Mouse (Mus musculus): ENCODE data around the gene Scpep1. TPM values are rescaled to one million over a fixed set of nuclear protein-coding genes. Genes with fewer than 3 reads are reported as not detected.

The Scpep1 gene
- polyA plus RNA-seq, 2 experiments from 2014 or later, result 13.7 to 19.0 TPM

Other genes starting within 250 kb of the Scpep1 start
- 10 to 100 TPM; 23.8 to 31.3 TPM for gene Msi2, start 237.0 kb downstream of the Scpep1 start, polyA plus RNA-seq (2017; shearing (Covaris generic))
- 1 to 10 TPM; 1.3 to 1.6 TPM for gene Akap1, start 90.9 kb downstream of the Scpep1 start, polyA plus RNA-seq (2017; shearing (Covaris generic))
- not detected for gene Elobl, start 11.5 kb upstream of the Scpep1 start, polyA plus RNA-seq (2017; shearing (Covaris generic))
- gene Coil, start 14.8 kb upstream of the Scpep1 start, polyA plus RNA-seq (2017; shearing (Covaris generic)), result 1 to 10 TPM; 6.0 to 9.6 TPM
- gene Trim25, start 43.9 kb upstream of the Scpep1 start, polyA plus RNA-seq (2017; shearing (Covaris generic)), result 10 to 100 TPM; 14.0 to 25.6 TPM
- 1 to 10 TPM; 4.6 to 7.3 TPM for gene Dgke, start 111.4 kb upstream of the Scpep1 start, polyA plus RNA-seq (2017; shearing (Covaris generic))
- not detected for gene Gm525, start 118.4 kb upstream of the Scpep1 start, polyA plus RNA-seq (2017; shearing (Covaris generic))